Comparison of ENCODE assay signal across 22 mouse cellular contexts in genomic region chr2:157187223-157187622, GRCm38 (mm10). TPM values are rescaled to one million over a fixed set of nuclear protein-coding genes. Genes with fewer than 3 reads are reported as not detected.
DNase-seq lines count a peak whose midpoint lies in the region; ATAC-seq and TF ChIP-seq lines count a peak whose summit lies in the region.
"Had no signal": no experiment of that assay in that cellular context is flagged by ENCODE, and none has a peak within 500 bp of the region (broad histone marks: within the 10 kb centered on the region; RNA-seq: fewer than 3 reads in every experiment).

No protein-coding gene starts in this region.

- WGBS in liver, embryonic 11.5 days, result 88% methylated on average over 4 of the region's 4 CpGs

- TF ChIP-seq POLR2A in bone marrow macrophage, adult 2 months (IDR thresholded peaks at IDR 0.05; ENCODE audit: borderline replicate concordance, low read depth, low read length), result no peak

- peak; percentile 30; the same call in 1 of the 2 replicates for ATAC-seq in megakaryocyte, adult 5-6 weeks (ENCODE audit: poor library complexity, severe bottlenecking)
- ATAC-seq in liver, embryonic 11.5 days (replicated peaks; ENCODE audit: low FRiP score), result no peak
- ATAC-seq: forebrain, embryonic 14.5 days; hindbrain, postnatal 0 days had no signal

- peak; percentile 28 for DNase-seq in right cerebral cortex, adult 18-20 months
- no peak for DNase-seq in right cerebral cortex, postnatal 10 days (ENCODE audit: low spot score in 2 of 2)
- DNase-seq in retina, embryonic 14.5 days (ENCODE audit: low spot score), result no peak
- DNase-seq in liver, embryonic 11.5 days (ENCODE audit: low spot score), result no peak
- DNase-seq in layer of hippocampus, adult 9-11 months, result no peak
- DNase-seq: adrenal gland, postnatal 10 days; cerebellum, adult 2 months; cerebellum, postnatal 10 days; embryo, embryonic 11 days; gastrocnemius, postnatal 10 days; heart, adult 2 months; heart, postnatal 14 days had no signal

- no peak overlapping the region for H3K9ac ChIP-seq in liver, embryonic 11.5 days (ENCODE audit: low read depth, low read length)
- H3K9ac ChIP-seq: embryonic facial prominence, embryonic 15.5 days; heart, embryonic 15.5 days; hindbrain, embryonic 13.5 days had no signal

- no peak for TF ChIP-seq CTCF in bone marrow macrophage, adult 2 months (IDR thresholded peaks at IDR 0.05; ENCODE audit: low read depth, low read length)

- H3K4me3 ChIP-seq in bone marrow macrophage, adult 2 months (ENCODE audit: insufficient read depth, low read length), result no peak overlapping the region
- H3K4me3 ChIP-seq in liver, embryonic 11.5 days (ENCODE audit: low read depth, low read length), result no peak overlapping the region
- H3K4me3 ChIP-seq: embryonic facial prominence, embryonic 15.5 days; erythroblast, embryonic 14.5 days; forebrain, embryonic 10.5 days; heart, adult 2 months; heart, embryonic 15.5 days; hindbrain, embryonic 13.5 days had no signal

- H3K27ac ChIP-seq in bone marrow macrophage, adult 2 months (ENCODE audit: insufficient read depth, low read depth, low read length), result peak overlapping the region; percentile 36
- H3K27ac ChIP-seq in liver, embryonic 11.5 days (ENCODE audit: low read depth, low read length), result no peak overlapping the region
- H3K27ac ChIP-seq: embryonic facial prominence, embryonic 15.5 days; forebrain, embryonic 10.5 days; heart, adult 2 months; heart, embryonic 15.5 days; hindbrain, embryonic 13.5 days; hindbrain, postnatal 0 days had no signal

- H3K4me1 ChIP-seq in bone marrow macrophage, adult 2 months (ENCODE audit: control insufficient read depth, insufficient read depth, low read length), result peaks cover 7% of the 10 kb centered on the region
- H3K4me1 ChIP-seq in liver, embryonic 11.5 days (replicated peaks; ENCODE audit: control insufficient read depth, insufficient read depth, low read length), result peaks cover 2% of the 10 kb centered on the region; the same call in 1 of the 2 replicates
- H3K4me1 ChIP-seq: embryonic facial prominence, embryonic 15.5 days; forebrain, embryonic 10.5 days; hindbrain, embryonic 13.5 days had no signal

- peaks cover 46% of the 10 kb centered on the region for H3K36me3 ChIP-seq in liver, embryonic 11.5 days (ENCODE audit: control insufficient read depth, insufficient read depth, low read length)

- H3K27me3 ChIP-seq in liver, embryonic 11.5 days (replicated peaks; ENCODE audit: control insufficient read depth, insufficient read depth, low read length), result no peaks in the 10 kb centered on the region
- H3K27me3 ChIP-seq: embryonic facial prominence, embryonic 15.5 days; heart, embryonic 15.5 days; hindbrain, embryonic 13.5 days had no signal

- no peak overlapping the region for H3K4me2 ChIP-seq in liver, embryonic 11.5 days
- H3K4me2 ChIP-seq: embryonic facial prominence, embryonic 15.5 days; heart, embryonic 11.5 days; heart, embryonic 15.5 days; hindbrain, embryonic 13.5 days had no signal

- no peaks in the 10 kb centered on the region for H3K9me3 ChIP-seq in liver, embryonic 11.5 days (ENCODE audit: control insufficient read depth, low read length)
- H3K9me3 ChIP-seq: embryonic facial prominence, embryonic 15.5 days; forebrain, embryonic 10.5 days; heart, embryonic 15.5 days; hindbrain, embryonic 13.5 days had no signal

RNA-seq across cellular contexts. Expression of gene Rbl1, which starts 17.1 kb away (rescaled TPM):
- polyA plus RNA-seq in bone marrow macrophage, adult 2 months (2012; ENCODE audit: insufficient read depth, insufficient read length, missing spikeins), result 22.8 and 26.6 TPM in 2 replicates
- 94.0 and 94.1 TPM in 2 replicates for total RNA-seq in megakaryocyte, adult 5-6 weeks (2015)
- total RNA-seq in megakaryocyte, adult 5-6 weeks (2017), result 88.4 and 90.3 TPM in 2 replicates
- 29.2 and 33.7 TPM in 2 replicates for polyA plus RNA-seq in liver, embryonic 11.5 days (2014; fragmentation: Nextera tagmentation; extraction: Ambion mirVana)

RNA-seq across cellular contexts. Expression of gene Samhd1, which starts 52.2 kb away (rescaled TPM):
- polyA plus RNA-seq in bone marrow macrophage, adult 2 months (2012; ENCODE audit: insufficient read depth, insufficient read length, missing spikeins), result 496 and 503 TPM in 2 replicates
- total RNA-seq in megakaryocyte, adult 5-6 weeks (2015), result 730 and 815 TPM in 2 replicates
- 599 and 677 TPM in 2 replicates for total RNA-seq in megakaryocyte, adult 5-6 weeks (2017)
- polyA plus RNA-seq in liver, embryonic 11.5 days (2014; fragmentation: Nextera tagmentation; extraction: Ambion mirVana), result 33.1 and 33.2 TPM in 2 replicates

Comparison
In these comparisons a context has a peak if more than half of its experiments do, and no peak if none do; other contexts are left out.
1. RNA of gene Samhd1, which starts 52.2 kb away (polyA plus RNA-seq): 496 to 503 TPM in bone marrow macrophage, adult 2 months; 33.1 to 33.2 TPM in liver, embryonic 11.5 days; every median in the first group is over 10 times any median in the second.